ENCODE assay signal across 9 mouse cellular contexts in the genomic region with DNA sequence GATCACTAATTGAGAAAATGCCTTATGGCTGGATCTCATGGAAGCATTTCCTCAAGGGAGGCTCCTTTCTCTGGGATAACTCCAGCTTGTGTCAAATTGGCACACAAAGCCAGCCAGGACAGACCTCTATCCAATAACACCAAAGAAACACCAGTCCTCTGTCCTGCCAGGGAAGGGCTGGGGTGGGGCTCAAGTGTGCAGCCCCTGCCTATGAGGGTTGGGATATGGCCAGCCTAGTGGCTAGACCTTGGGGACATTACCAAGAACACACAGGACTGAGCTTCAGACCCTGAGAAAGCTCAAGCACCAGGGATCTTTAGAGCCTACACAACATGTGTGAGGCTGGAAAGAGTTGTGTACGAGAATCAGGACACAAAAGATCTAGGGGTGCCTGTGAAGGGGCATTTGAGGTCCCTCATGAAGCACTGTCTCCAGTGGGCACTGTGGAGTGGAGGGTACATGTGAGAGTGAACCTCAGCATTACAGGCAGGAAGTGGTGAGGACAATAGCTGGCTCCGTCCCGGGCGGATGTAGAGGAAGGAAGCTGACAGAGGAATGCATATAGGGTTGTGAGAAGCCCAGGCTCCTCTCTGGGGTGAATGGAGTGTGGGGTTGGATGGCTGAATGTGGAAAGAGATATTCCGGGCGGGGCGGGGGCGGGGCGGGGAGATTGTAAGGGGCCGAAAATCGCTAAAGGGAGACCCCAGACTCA. TPM values are rescaled to one million over a fixed set of nuclear protein-coding genes. Genes with fewer than 3 reads are reported as not detected.
DNase-seq lines count a peak whose midpoint lies in the region; ATAC-seq lines count a peak whose summit lies in the region.
"Had no signal": no experiment of that assay in that cellular context is flagged by ENCODE, and none has a peak within 500 bp of the region (broad histone marks: within the 10 kb centered on the region; RNA-seq: fewer than 3 reads in every experiment).

No protein-coding gene starts in this region.

- 82% methylated on average over 11 of the region's 11 CpGs for WGBS in embryonic facial prominence, embryonic 11.5 days

- DNase-seq in CD4-positive, CD25-positive, alpha-beta regulatory T cell, adult 2 months (ENCODE audit: low read depth, low spot score), result peak; percentile 67
- DNase-seq in embryonic facial prominence, embryonic 11.5 days (ENCODE audit: low spot score), result no peak
- DNase-seq in lung, adult 18-20 months, result peak; percentile 61 to 66
- DNase-seq in thymus, postnatal 4 days, result peak; percentile 66
- DNase-seq in left cerebral cortex, postnatal 4 days, result no peak
- no peak for DNase-seq in left cerebral cortex, adult 11 months (ENCODE audit: low spot score)
- no peak for DNase-seq in ovary, postnatal 36 days (ENCODE audit: low spot score)

- H3K9ac ChIP-seq in embryonic facial prominence, embryonic 11.5 days (replicated peaks; ENCODE audit: low read length), result no peak overlapping the region
- H3K9ac ChIP-seq: neural tube, embryonic 12.5 days had no signal

- no peaks in the 10 kb centered on the region for H3K36me3 ChIP-seq in embryonic facial prominence, embryonic 11.5 days (replicated peaks; ENCODE audit: control insufficient read depth, insufficient read depth, low read depth, low read length)
- H3K36me3 ChIP-seq: neural tube, embryonic 12.5 days had no signal

- 0 out of 2 replicates have a peak, but pooled peaks have one; percentile 31 for ATAC-seq in embryonic facial prominence, embryonic 11.5 days (replicated peaks; ENCODE audit: insufficient number of reproducible peaks, low FRiP score, low TSS enrichment, low read depth)
- peak; percentile 100 for ATAC-seq in inflammation-experienced regulatory T-cells, adult 6 months

- no peaks in the 10 kb centered on the region for H3K4me1 ChIP-seq in embryonic facial prominence, embryonic 11.5 days (ENCODE audit: control insufficient read depth, insufficient read depth, low read length)

- intact Hi-C loops in left cerebral cortex, postnatal 4 days (cut with DNase I), result loop anchor here (10.0 kb wide), 1 partner anchor 84 kb away; no protein-coding TSS in a partner anchor

- no peak overlapping the region for H3K4me3 ChIP-seq in embryonic facial prominence, embryonic 11.5 days (ENCODE audit: low read depth, low read length)
- H3K4me3 ChIP-seq: neural tube, embryonic 12.5 days had no signal

- no peaks in the 10 kb centered on the region for H3K9me3 ChIP-seq in embryonic facial prominence, embryonic 11.5 days (replicated peaks; ENCODE audit: control insufficient read depth, low read length)
- H3K9me3 ChIP-seq: neural tube, embryonic 12.5 days had no signal

- no peak overlapping the region for H3K27ac ChIP-seq in embryonic facial prominence, embryonic 11.5 days (replicated peaks; ENCODE audit: low read depth, low read length)
- H3K27ac ChIP-seq: neural tube, embryonic 12.5 days had no signal

- H3K4me2 ChIP-seq in embryonic facial prominence, embryonic 11.5 days (ENCODE audit: low read depth, low read length), result no peak overlapping the region
- H3K4me2 ChIP-seq: neural tube, embryonic 12.5 days had no signal

- H3K27me3 ChIP-seq in embryonic facial prominence, embryonic 11.5 days (ENCODE audit: control insufficient read depth, insufficient read depth, low read length), result peaks cover 21% of the 10 kb centered on the region

RNA-seq across cellular contexts. Expression of a gene that starts 3.0 kb away (rescaled TPM):
- 0.15 and 0.31 TPM in 2 replicates for polyA plus RNA-seq in embryonic facial prominence, embryonic 11.5 days (2014; fragmentation: Nextera tagmentation; extraction: Ambion mirVana)
- polyA plus RNA-seq in inflammation-experienced regulatory T-cells, adult 6 months (2017; shearing (Covaris generic)), result not detected
- total RNA-seq in left cerebral cortex, postnatal 4 days (2021), result not detected

RNA-seq across cellular contexts. Expression of a gene that starts 8.7 kb away (rescaled TPM):
- 3.5 and 4.3 TPM in 2 replicates for polyA plus RNA-seq in embryonic facial prominence, embryonic 11.5 days (2014; fragmentation: Nextera tagmentation; extraction: Ambion mirVana)
- 10 to 100 TPM; 52.2 to 66.6 (median 61.8) TPM for polyA plus RNA-seq in inflammation-experienced regulatory T-cells, adult 6 months (2017; shearing (Covaris generic))
- total RNA-seq in left cerebral cortex, postnatal 4 days (2021), result 1 to 10 TPM; 3.0 to 3.5 TPM

RNA-seq across cellular contexts. Expression of a gene that starts 14.2 kb away (rescaled TPM):
- 53.4 and 62.2 TPM in 2 replicates for polyA plus RNA-seq in embryonic facial prominence, embryonic 11.5 days (2014; fragmentation: Nextera tagmentation; extraction: Ambion mirVana)
- 10 to 100 TPM; 38.1 to 75.7 (median 43.5) TPM for polyA plus RNA-seq in inflammation-experienced regulatory T-cells, adult 6 months (2017; shearing (Covaris generic))
- total RNA-seq in left cerebral cortex, postnatal 4 days (2021), result 10 to 100 TPM; 37.4 to 40.7 TPM

RNA-seq across cellular contexts. Expression of a gene that starts 17.0 kb away (rescaled TPM):
- 48.8 and 50.3 TPM in 2 replicates for polyA plus RNA-seq in embryonic facial prominence, embryonic 11.5 days (2014; fragmentation: Nextera tagmentation; extraction: Ambion mirVana)
- polyA plus RNA-seq in inflammation-experienced regulatory T-cells, adult 6 months (2017; shearing (Covaris generic)), result not detected
- 1 to 10 TPM; 6.2 to 7.3 TPM for total RNA-seq in left cerebral cortex, postnatal 4 days (2021)

RNA-seq across cellular contexts. Expression of a gene that starts 30.2 kb away (rescaled TPM):
- 0.13 and 0.31 TPM in 2 replicates for polyA plus RNA-seq in embryonic facial prominence, embryonic 11.5 days (2014; fragmentation: Nextera tagmentation; extraction: Ambion mirVana)
- 1 to 10 TPM in 1 of 3 experiments, under 1 TPM in 1, not detected in 1; 0.97 to 2.1 TPM for polyA plus RNA-seq in inflammation-experienced regulatory T-cells, adult 6 months (2017; shearing (Covaris generic))
- not detected for total RNA-seq in left cerebral cortex, postnatal 4 days (2021)

Comparison
In these comparisons a context has a peak if more than half of its experiments do, and no peak if none do; other contexts are left out.
1. DNase-seq: peak in CD4-positive, CD25-positive, alpha-beta regulatory T cell, adult 2 months (single experiment), lung, adult 18-20 months (2 of 2) and thymus, postnatal 4 days (single experiment); none in embryonic facial prominence, embryonic 11.5 days (single experiment), left cerebral cortex, postnatal 4 days (single experiment), left cerebral cortex, adult 11 months (single experiment) and ovary, postnatal 36 days (single experiment).
2. RNA of a gene that starts 8.7 kb away (polyA plus RNA-seq): 52.2 to 66.6 TPM in inflammation-experienced regulatory T-cells, adult 6 months; 3.5 to 4.3 TPM in embryonic facial prominence, embryonic 11.5 days; every median in the first group is over 10 times any median in the second.